Mouse (Mus musculus) layer of hippocampus, adult 18-20 months (tissue): Measurements from ENCODE around the gene Nr2c2ap. TPM values are rescaled to one million over a fixed set of nuclear protein-coding genes. Genes with fewer than 3 reads are reported as not detected.

Experiments
- DNase-seq, 2 experiments: peaks; one replicate each; pipeline ENCODE4 v3.0.0; 2022; ENCODE audit warnings: low spot score in 2 of 2
- microRNA-seq, 2 experiments: library from miRNA; unstranded; fragments of <30 nt; microRNA quantifications; one replicate each; pipeline ENCODE4 v1.2.0; 2021
- total RNA-seq, 2 experiments: library from RNA; stranded (reverse); gene quantifications; 2 replicates each; pipeline ENCODE4 v1.2.3; 2021

The Nr2c2ap gene
- total RNA-seq, 2 experiments from 2014 or later: 28.1 to 30.1 TPM

DNA sequence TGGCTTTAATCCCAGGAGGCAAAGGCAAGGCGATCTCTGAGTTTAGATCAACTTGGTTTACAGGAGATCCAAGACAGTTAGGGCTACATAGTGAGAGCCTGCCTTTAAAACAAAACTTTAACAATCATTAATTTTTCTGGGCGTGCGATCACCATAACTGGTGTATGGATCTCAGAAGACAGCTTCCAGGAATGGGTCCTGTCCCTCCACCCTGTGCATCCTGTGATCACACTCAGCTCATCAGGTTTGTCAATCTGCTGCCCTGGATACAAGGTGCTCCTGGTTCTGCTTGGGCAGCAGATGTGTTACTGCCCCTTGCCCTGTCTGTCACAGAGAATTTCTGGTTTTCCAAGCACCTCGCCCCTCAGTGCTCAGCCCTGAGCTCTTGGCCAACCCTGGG is 28.1 kb downstream of the Nr2c2ap start:
- no peak for DNase-seq

DNA sequence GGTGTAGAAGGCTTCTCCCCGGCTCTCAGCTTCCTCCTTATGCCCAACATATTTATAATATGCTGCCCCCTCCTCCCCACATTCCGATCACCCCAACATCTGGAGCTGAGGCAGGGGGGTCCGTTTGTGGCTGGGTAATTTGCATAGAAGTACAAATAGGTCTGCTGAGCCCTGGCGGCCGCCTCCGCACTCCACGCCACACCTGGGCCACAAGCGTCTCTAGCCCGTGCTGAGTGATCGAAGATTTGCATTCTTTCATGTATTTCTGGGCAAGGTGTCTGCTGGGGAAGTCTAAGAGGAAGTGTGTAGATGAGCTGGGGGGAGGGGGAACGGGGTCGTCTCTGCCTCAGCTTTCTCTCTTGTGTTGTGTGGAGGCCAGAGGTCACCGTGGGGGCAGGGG is 28.9 kb downstream of the Nr2c2ap start:
- DNase-seq: no peak

DNA sequence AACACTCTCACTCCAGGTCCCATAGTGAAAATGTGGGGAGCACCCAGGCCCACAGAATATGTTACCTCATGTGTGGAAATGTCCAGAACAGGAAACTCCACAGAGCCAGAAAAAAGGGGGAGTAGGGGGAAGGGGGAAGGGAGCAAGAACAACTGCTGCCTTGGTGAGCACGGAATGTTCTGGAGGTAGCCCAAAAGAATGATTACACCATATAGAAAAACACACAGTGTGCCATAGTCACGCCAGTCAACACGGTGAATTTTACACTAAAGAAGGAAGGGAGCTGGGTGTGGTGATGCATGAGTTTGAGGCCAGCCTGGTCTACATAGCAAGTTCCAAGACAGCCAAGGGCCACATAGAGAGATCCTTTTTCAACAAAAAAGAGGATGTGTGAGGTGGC is 32.2 kb downstream of the Nr2c2ap start:
- no peak for DNase-seq

DNA sequence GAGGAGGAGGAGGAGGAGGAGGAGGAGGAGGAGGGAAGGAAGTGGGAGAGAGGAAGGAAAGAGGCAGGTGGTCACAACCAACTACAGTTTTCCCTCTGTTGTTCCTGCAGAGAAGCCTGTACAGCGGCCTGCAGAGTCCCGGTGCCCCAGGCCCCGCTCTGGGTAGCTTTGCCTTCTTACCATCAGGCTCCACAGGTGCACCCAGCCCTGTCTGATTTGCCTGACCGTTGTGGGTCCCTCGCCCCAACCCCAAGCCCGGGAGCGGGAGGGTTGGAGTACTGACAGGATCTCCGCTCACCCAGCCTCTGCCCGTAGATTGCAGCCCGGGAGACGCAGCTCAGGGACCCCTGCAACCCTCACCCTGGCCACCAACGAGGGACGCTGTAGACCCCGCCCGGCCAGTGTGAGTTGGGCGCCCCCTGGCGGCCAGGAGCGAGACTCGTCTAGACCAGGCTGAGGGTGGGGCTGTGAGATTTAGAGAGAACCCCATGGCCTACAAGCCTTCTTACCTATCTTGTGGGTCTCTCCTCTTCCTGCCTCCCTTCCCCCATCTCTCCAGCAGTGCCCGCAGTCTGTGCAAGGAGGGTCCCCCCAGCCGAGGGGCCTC is 35.5 kb downstream of the Nr2c2ap start:
- peak; percentile 30 to 50 for DNase-seq

DNA sequence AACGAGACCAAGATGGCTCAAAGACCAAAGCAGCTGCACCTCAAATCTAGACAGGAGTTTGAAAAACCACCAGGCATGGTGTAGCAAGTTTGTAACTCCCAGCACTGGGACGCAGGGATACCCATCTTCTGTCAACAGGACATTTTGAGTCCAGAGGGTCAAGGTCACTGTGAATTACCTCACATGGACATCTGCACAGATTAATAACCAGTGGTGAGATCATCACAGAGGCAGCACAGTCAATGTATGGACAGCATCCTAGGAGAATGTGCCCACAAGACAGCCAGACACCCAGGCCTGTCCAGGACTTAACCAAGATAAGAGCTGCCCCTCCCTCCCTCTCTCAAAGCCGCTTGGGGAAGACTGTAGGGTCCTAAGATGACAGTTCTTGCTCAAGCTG is 39.0 kb downstream of the Nr2c2ap start:
- DNase-seq: no peak

DNA sequence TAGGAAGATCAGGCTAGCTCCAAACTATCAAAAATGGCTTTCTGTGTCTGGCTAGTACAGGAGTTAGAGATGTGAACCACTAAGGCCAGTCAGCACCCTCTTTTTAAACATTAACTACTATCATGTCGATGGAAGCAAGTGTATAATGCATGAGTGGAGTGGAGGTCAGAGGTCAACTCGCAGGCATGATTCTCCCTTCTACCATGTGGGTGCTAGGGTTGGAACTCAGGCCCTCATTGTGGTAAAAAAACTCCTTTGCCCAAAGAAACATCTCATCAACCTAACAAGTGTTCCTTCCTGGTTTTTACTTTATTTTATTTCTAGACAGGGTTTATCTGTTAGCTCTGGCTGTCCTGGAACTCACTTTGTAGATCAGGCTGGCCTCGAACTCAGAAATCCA is 39.6 kb downstream of the Nr2c2ap start:
- DNase-seq: no peak

DNA sequence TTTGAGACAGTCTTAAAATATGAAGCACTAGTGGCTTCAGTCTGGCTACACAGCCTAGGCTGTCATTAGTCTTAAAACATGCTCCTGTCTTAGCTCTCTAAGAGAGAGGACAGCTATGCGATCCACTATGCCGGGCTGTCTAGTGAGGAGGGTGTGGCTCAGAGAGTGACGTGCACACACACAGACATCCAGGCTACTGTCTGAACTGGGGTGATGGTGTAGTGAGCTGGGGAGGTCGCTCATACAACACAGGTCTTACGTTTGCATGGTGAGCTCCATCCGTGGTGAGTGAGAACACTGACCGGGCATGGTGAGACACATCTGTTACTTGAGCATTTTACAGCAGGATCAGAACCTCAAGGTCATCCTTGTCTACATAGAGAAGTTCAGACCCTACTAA is 40.1 kb downstream of the Nr2c2ap start:
- DNase-seq: no peak

DNA sequence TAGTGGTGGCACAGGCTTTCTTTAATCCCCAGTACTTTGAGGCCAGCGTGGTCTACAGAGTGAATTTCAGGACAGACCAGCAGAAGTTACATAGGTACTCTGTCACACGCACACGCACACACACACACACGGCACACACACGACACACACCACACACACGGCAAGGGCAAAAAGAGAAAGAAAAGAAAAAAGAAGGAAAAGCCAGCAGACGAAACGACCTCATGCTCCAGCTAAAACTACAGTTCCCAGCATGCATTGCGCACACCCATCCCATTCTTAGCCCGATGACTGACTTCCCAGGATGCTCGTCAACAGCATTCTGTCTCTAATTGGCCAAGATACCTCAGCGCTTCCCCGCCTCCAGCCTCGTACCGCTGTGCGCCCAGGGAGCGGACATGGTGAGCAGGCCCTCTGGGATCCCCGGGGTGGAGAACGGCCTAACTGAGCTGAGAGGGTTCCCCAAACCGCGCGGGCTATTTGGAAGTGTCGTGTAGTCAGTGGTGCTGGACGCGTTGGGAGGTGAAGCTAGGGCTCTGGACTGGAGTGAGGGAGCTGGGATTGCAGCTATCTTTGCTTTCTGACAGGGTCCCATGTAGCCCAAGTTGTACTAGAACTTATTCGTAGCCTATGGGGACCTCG is 41.0 kb downstream of the Nr2c2ap start, which contains the start of gene Tmem161a:
Gene Tmem161a, plus strand, starts transcription at position 314 of the 639 bp plus-strand sequence.
- DNase-seq: peak; percentile 89 to 97

DNA sequence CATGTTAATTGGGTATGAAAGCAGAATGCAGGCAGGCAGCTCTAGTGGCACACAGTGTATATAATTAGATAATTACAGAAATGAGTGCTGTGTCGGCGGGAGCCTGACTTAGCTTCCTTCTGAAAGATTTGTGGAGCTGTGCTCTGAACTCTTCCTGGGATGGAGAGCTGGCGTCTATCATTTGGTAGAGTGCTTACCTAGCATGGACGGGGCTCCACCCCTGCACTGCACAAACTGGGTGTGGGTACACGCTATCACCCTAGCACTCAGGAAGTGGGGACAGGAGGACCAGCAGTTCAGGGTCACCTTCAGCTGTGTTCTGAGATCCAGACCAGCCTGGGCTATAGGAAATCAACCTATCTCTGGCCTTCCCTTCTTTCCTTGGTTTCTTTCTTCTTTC is 42.2 kb downstream of the Nr2c2ap start:
- no peak for DNase-seq

DNA sequence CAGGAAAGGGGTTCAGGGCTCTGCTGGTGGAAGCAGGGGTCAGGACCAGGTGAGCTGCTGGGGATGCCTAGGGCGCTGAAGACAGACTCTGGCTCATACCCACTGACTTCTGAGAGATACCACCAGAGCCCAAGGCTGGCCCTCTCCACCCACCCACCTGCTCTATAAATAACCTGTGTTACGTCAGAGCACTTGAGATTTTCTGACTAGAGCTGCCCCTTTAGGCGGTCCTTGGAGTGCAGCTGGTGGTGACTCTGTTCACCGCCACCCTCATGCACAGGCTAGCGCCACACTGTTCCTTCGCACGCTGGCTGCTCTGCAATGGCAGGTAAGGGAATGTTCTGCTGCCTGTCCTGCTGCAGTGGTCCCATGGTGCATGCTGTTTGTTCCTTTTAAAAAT is 42.9 kb downstream of the Nr2c2ap start:
- DNase-seq: no peak

DNA sequence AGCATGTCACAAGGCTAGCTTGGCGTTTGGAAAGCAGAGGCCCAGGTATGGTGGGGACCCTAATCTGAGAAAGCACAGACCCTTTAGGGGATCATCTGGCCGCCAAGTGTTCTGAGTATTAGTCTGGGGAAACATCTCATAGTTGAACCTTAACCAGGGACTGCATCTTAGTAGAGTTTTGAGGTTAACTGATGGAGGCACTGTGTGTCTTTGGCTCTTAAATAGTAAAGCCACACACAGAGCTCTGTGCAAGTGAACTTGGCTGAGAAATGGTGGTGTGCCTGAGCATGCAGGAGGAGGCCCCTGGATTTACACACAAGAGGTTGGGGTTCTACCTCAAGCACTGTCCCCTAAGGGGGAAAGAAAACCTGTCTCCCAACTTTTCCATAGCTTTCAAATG is 47.1 kb downstream of the Nr2c2ap start:
- DNase-seq: no peak

DNA sequence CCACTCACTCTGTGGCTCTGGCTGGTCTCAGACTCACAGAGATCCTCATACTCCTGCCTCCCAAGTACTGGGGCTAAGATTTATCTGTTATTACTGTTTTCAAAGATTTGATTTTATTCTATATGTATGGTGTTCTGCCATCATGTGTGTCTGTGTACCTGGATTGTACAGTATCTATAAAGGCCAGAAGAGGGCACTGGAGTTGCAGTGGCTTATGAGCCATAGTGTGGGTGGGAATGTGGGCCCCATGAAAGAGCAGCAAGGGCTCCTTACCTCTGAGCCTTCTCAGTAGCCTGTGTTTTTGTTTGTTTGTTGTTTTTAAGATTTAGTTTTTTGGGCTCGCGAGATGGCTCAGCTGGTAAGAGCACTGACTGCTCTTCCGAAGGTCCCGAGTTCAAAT is 47.9 kb downstream of the Nr2c2ap start:
- no peak for DNase-seq

DNA sequence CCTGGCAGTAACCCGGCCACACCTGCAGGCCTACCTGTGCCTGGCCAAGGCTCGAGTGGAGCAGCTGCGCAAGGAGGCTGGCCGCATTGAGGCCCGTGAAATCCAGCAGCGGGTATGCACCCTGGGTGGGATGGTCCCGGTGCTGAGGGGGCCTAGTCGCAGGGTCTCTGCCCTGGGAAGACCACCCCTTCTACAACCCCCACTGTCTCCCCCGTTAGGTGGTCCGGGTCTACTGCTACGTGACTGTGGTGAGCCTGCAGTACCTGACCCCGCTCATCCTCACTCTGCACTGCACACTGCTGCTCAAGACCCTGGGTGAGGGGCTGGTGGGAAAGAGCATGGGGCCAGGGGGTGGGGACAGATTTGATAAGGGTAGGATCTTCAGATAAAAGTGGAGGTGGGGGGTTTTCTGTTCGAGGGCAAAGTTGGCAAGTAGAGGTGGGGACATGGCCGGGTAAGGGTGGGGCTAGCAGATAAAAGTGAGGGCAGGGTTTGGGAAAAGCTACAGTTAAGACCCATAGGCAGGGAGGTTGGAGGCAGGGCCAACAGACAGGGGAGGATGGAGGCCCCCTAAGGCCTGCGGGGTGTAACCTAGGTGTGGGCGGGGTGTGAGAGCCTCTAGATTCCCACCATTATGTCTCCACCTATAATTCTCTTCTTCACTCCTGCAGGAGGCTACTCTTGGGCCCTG is 50.2 kb downstream of the Nr2c2ap start:
- no peak for DNase-seq

DNA sequence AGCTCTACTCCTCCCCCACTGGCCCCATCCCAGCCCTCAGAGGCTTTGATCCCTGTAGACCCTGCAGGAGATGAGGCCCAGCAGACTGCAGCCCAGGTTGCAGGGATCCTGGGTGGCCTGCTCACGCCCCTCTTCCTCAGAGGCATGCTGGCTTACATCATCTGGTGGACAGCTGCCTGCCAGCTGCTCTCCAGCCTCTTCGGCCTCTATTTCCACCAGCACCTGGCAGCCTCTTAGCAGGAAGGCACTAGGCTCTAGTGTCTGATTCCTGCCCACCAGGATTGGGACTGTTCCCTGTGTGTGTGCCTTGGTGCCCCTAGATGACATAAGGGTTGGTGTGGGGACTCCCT is 50.7 kb downstream of the Nr2c2ap start:
- no peak for DNase-seq

DNA sequence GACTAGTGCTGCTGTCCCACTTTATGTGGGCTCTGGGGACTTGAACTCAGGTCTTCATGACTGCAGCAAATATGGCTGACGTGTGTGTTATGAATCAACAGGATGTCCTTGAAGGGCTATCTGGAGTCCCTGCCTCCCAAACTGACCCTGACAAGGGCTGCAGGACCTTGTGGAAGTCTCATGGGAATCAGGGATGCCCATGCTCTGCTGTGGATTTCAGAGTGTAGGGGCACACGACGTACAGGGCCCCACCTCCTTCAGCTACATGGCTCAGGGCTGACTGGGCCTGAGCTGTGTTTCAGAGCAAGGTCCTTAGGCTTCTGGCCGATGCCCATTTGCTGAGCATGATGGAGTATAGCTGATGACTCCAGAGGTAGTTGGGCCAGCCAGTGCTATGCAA is 52.1 kb downstream of the Nr2c2ap start:
- DNase-seq: no peak

Small RNAs within 50 kb of the gene (microRNA-seq; reads per million reads assigned to microRNA genes)
- 11.1 reads per million in 2 experiments for gene Mir7066

Other genes starting within 250 kb of the Nr2c2ap start
- gene Cilp2, start 243.6 kb upstream of the Nr2c2ap start, total RNA-seq: under 1 TPM; 0.48 to 0.59 TPM
- under 1 TPM; 0.25 to 0.33 TPM for gene Tssk6, start 229.1 kb upstream of the Nr2c2ap start, total RNA-seq
- 100 to 1,000 TPM; 154 to 158 TPM for gene Ndufa13, start 228.8 kb upstream of the Nr2c2ap start, total RNA-seq
- gene Yjefn3, start 228.6 kb upstream of the Nr2c2ap start, total RNA-seq: 10 to 100 TPM; 37.5 to 39.6 TPM
- gene Gatad2a, start 134.9 kb upstream of the Nr2c2ap start, total RNA-seq: 10 to 100 TPM; 32.5 to 37.3 TPM
- 10 to 100 TPM; 70.4 to 72.5 TPM for gene Mau2, start 88.6 kb upstream of the Nr2c2ap start, total RNA-seq
- gene Sugp1, start 88.5 kb upstream of the Nr2c2ap start, total RNA-seq: 10 to 100 TPM; 48.3 to 51.7 TPM
- gene Tm6sf2, start 58.4 kb upstream of the Nr2c2ap start, total RNA-seq: 1 to 10 TPM; 5.3 to 7.5 TPM
- gene Hapln4, start 47.9 kb upstream of the Nr2c2ap start, total RNA-seq: 100 to 1,000 TPM in 1 of 2 experiments, 10 to 100 TPM in 1; 89.6 to 104 TPM
- gene Ncan, start 10.5 kb upstream of the Nr2c2ap start, total RNA-seq: 100 to 1,000 TPM; 122 to 124 TPM
- gene Rfxank, start 7.8 kb downstream of the Nr2c2ap start, total RNA-seq: 10 to 100 TPM; 16.0 to 16.4 TPM
- 10 to 100 TPM; 45.3 to 47.7 TPM for gene Borcs8, start 8.2 kb downstream of the Nr2c2ap start, total RNA-seq
- under 1 TPM; 0.28 to 0.57 TPM for gene Mef2b, start 8.4 kb downstream of the Nr2c2ap start, total RNA-seq
- gene Tmem161a, start 41.0 kb downstream of the Nr2c2ap start, total RNA-seq: 10 to 100 TPM; 49.9 to 50.3 TPM
- gene Slc25a42, start 81.0 kb downstream of the Nr2c2ap start, total RNA-seq: 10 to 100 TPM; 39.3 to 41.8 TPM
- 100 to 1,000 TPM; 112 to 123 TPM for gene Sugp2, start 102.9 kb downstream of the Nr2c2ap start, total RNA-seq
- 10 to 100 TPM; 41.2 to 41.4 TPM for gene Armc6, start 103.1 kb downstream of the Nr2c2ap start, total RNA-seq
- gene Homer3, start 151.5 kb downstream of the Nr2c2ap start, total RNA-seq: 10 to 100 TPM; 71.9 to 76.0 TPM
- 10 to 100 TPM; 36.3 to 49.0 TPM for gene Ddx49, start 171.2 kb downstream of the Nr2c2ap start, total RNA-seq
- 100 to 1,000 TPM; 125 to 149 TPM for gene Cope, start 171.2 kb downstream of the Nr2c2ap start, total RNA-seq
- gene Cers1, start 184.4 kb downstream of the Nr2c2ap start, total RNA-seq: 100 to 1,000 TPM; 112 to 116 TPM
- gene Gdf1, start 198.5 kb downstream of the Nr2c2ap start, total RNA-seq: 10 to 100 TPM; 15.1 to 18.2 TPM
- gene Upf1, start 221.9 kb downstream of the Nr2c2ap start, total RNA-seq: 10 to 100 TPM; 74.5 to 75.6 TPM
- gene Comp, start 242.2 kb downstream of the Nr2c2ap start, total RNA-seq: under 1 TPM; 0.13 to 0.42 TPM